Mouse (Mus musculus) cerebellum, adult 18-20 months (tissue): Measurements from ENCODE around the gene Flt1.
A peak's percentile ranks its signal among the peaks of the same experiment; 100 is the strongest.

Experiments
- DNase-seq, 2 experiments: peaks; one replicate each; pipeline ENCODE4 v3.0.0; 2021

Flt1 gene

GRCm38 (mm10) chr5:147724391-147724790 lies 1.4 kb downstream of the Flt1 start:
- no peak for DNase-seq

GRCm38 (mm10) chr5:147723811-147724210 lies 2.0 kb downstream of the Flt1 start:
- no peak for DNase-seq

DNA sequence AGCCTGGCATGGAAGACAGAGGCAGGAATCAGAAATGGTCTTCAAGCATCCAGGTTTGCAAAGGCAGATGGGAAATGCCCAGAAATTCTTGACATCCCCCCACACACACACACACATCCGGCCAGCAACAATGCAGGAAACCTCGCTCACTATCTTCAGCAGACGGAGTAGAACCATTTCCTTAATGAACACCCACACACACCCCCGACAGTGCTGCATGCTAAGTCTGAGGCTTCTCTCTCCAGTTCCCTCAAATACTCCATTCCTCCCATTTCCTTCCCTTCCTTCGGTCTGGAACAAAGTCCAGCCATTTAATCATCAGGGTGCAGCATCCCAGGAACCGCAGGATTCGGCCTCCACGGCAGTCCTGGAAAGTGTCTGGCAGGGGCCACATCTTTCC lies 4.4 kb downstream of the Flt1 start:
- DNase-seq = no peak

DNA sequence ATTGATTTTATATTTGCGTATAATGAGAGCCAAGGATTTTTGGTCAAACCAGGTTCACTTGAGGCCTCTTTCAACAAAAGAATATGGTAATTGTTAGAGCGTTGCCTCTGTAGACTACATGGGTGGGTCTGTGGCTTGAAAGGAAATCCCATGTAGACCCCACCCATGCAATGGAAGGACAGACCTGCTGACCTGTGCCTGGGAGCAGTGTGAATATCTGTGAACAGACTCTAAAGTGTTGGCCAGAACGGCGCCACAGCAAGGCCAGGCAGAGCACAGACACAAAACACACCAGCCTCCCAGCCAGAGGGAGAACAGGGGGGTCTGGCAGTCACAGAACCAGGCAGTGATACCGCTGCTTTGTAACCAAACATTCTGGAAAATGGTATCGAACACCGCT lies 7.5 kb downstream of the Flt1 start:
- DNase-seq = no peak

DNA sequence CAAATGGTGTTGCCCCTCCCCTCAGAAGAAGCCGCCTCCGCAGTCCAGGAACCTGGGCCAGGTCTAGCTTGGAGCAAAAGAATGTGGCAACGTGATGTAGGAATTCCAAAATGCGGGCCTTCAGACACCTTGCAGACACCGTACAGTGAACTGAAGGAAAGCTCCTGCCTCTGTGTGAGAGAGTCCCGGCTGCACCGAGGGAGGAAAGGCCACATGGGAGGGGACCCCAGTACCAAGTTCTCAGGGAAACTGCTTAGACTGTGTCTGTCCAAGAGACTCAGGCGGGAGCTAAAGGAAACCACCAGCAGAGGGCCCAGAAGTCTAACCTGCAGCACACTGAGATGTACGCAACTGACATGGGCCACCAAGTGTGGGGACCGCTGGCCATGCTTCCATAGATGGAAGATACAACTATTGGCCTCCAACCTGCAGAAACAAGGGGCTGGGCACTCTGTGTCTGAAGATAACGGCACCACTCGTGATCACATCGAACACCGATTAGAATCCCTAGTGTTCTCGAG lies 9.1 kb downstream of the Flt1 start:
- peak in 1 of 2 experiments; percentile 10 for DNase-seq

- DNase-seq = peak in 1 of 2 experiments; percentile 6
These were observed 9.5 kb downstream of the Flt1 start for GRCm38 (mm10) chr5:147716276-147716675.

- DNase-seq = no peak
These were observed 10.4 kb downstream of the Flt1 start for GRCm38 (mm10) chr5:147715391-147715790.

DNA sequence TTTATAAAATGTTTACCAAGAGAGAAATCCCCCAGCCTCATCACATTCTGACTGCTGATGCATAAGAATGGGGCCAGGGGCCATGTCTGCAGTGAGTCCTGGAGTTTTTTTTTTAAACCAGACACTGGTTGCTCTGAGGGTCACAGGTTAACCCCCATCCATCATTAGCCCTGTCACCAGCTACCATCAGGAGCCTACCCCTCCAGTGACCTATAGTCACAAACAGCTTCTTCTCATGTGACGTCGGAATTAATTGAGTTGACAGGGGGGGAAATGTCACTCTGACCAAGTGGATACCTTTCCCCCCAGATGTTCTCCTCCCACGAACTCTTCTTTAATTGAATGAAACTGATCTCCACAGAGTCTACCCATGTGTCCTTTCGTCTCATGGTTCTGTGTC lies 17.3 kb downstream of the Flt1 start:
- DNase-seq = no peak

GRCm38 (mm10) chr5:147707479-147707878 lies 18.3 kb downstream of the Flt1 start:
- no peak for DNase-seq

DNA sequence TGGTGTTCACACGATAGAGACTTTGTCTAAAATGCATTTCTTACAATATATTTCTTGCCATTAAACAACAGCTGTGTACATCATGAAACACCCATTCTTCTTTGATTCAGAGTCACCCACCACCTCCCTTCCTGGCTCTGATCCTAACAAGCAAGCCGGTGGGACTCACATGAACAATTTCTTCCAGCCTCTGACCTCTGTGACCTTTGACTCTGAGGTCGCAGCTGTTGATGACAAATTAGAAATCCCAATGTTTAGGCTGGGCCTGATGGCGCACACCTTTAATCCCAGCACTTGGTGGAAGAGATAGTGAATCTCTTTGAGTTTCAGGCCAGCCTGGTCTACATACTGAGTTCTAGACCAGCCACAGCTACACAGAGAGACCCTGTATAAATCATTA lies 20.9 kb downstream of the Flt1 start:
- DNase-seq = no peak

DNA sequence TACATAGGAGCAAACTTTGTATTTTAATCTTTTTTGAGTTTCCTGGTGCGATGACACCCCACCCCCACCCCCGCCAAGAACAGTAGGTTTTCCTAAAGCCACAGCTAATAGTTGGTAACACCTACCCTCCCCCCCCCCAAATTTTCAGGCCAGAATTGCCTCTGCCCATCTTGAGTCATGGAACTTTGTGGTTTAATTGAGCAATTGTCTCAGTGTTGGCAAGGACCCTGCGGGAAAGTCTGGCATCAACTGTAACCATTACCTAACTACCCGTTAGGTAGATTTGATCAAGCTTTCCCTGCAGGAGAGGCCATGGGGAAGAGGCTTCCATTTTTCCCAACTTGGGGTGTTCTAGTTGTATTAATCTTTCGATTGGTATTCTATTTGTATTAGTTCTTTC lies 23.4 kb downstream of the Flt1 start:
- DNase-seq = no peak

GRCm38 (mm10) chr5:147701024-147701423 lies 24.8 kb downstream of the Flt1 start:
- DNase-seq = no peak

- no peak for DNase-seq
These were observed 27.8 kb downstream of the Flt1 start for GRCm38 (mm10) chr5:147698044-147698443.

DNA sequence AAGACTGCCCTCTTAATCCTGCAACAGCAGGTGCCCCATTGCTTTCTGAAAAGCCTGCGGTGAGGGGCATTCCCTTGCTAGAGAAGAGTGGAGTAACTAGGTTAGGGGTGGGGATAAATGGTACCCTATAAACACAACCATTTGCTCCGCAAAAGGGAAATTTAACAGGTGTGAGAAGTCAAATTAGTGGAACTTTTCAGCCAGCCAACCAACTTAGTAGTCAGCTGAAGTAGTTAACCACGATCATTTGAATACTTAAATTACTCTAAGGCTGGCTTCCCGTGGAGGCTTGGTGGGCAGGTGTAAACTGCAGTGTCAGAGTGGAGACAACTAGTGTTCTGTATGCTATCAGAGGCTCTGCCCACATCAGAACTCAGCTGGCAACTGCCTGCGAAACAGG lies 28.6 kb downstream of the Flt1 start:
- no peak for DNase-seq

- DNase-seq = no peak
These were observed 33.2 kb downstream of the Flt1 start for GRCm38 (mm10) chr5:147692622-147693021.

GRCm38 (mm10) chr5:147683707-147684323 lies 42.0 kb downstream of the Flt1 start:
- no peak for DNase-seq

GRCm38 (mm10) chr5:147681224-147681623 lies 44.6 kb downstream of the Flt1 start:
- no peak for DNase-seq

DNA sequence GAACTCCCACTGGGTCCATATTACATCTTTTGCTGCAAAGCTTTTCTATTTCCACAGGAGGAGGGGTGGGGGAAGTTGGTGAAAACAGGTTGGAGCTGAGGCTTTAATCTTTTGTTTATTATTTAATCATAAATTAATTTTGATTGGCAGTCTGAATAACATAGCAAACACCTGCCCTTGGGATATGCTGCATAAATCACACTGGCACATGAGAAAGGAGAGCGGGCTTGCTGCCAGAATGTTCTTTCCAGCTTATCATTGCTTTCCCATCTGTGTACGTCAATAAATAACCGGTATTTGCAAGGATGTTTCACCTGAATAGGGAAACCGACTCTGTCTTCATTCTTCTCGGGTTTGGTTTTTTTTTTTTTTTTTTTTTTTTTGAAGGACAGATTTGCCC lies 45.1 kb downstream of the Flt1 start:
- DNase-seq = no peak

DNA sequence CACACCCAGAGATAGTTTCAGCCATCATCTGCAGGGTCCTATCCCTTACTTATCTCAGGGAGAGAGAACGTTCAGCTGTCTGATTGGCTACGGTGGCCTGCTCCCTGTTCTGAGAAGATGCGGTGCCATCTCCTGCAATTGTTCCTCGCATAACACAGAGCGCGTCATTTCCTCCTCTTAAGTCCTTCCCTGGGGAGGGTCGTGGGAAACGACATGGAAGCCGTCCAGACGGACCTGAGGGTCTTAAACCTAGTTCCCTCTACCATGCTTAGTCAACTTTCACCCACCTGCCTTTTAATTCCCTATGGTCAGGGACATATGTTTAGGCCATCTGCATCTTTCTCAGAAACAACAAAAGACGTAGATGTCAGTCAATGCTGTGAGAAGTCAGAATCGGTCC lies 46.5 kb downstream of the Flt1 start:
- DNase-seq = no peak

DNA sequence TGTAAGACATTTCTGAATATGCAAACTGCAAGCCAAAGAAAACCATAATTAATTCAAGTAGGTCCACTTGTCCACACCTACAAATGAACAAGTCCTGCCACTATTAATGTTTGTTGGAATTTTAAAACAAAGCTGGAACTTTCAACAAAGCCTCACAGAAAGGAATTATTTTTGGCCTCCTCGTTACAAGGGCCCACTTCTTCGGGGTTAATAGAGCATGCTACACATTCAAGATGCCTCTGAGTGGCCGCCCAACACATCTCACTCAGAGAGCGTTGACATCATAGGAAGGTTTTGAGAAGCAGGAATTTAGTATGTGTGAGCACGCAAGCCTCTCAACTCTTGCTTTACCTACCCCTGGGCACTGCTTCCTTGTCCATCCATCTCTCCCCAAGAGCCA lies 50.0 kb downstream of the Flt1 start:
- no peak for DNase-seq

DNA sequence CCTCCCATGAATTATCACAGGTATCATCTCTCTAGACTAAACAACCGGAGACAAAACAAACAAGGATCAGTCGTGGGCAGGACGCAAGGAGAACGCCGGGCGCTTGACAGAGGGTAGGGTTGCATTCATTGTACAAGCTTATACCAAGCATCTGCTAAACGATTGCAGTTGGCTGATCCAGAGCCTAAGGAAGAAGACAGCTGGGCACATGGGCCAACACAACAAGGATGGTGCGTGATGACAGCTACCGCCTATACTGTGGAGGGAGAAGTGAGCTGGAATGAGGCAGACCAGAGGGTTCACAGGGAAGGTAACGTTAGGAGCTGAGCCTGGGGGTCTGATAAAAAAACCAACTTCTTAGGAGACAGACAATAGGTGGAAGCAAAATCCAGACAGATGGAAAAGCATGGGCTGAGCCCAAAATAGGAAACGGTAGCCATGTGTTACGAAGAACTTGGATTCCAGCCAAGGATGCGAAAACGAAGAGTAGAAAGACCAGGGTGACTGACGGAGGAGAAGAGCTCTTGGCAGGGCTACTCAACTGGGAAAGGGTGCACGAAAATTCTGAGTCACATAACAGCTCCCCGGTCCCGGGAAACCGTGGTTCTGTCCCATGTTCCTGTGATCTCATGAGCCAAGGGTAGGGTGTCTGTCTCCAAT lies 53.9 kb downstream of the Flt1 start:
- no peak for DNase-seq

DNA sequence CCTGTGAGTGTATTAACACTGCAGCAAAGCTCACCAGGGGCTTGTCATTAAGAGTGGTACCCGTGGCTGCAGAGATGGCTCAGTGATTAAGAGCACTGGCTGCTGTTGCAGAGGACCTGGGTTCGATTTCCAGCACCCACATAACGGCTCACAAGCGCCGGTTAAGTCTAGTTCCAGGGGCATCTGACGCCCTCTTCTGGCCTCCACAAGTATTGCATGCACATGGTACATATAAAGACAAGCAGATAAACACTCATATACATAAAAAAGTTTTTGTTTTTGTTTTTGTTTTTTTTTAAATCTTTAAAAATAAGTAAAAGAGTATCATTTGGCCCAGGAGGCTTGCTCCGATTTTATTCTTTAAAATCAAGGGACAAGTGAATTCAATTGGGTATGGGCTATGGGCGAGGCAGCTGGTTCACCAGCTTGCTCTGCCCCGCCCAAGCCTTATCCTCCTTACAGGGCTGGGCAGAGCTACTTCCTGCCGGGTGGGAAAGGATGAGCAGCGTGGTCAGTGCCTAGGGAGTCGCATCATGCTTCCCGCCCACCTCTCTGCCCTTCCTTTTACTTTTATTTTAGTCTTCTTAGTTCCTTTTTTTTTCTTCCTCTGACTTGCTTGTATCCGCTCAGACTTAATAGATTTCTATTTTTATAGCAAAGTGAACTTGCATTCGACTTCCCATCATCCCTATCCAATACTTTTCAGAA lies 57.0 kb downstream of the Flt1 start:
- no peak for DNase-seq

DNA sequence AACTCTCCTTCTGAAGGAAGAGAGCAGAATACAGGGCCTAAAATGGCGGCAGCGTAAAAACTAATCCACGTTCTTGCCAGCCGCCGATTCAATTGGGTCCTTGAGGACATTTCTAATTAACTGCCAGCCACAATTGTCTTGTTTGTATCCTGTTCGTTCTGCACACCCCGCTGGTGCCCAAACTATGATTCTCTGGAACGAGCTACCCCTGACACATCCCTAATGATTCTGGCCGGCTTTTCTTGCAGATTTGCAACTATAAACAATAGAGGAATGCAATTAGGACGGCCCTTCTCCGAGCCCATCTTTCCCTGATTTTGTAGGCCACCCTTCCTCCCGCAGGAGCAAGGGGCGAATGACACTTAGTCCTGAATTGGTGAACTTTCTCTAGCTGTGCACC lies 59.9 kb downstream of the Flt1 start:
- no peak for DNase-seq

DNA sequence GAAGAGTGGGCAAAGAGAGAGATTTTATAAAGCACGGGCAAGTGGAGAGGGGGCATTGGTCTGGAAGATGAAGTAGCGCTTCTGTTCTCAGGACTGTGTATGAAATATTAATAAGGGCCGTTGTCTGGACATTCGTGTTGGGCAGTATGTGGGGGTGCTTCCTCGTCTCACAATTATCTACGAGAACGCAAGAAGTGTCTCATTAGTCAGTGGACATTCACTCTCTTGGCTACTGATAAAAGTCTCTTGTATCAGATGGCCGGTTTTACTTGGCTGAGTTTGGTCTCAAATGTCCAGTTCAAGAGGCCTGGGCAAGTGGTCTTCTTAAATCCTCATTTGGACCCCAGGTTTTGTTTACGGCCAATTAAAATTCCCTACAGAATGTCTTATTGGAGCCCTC lies 60.4 kb downstream of the Flt1 start:
- no peak for DNase-seq
